Mouse (Mus musculus): ENCODE measurements around the gene Mepe.

Gene Mepe

GRCm38 (mm10) chr5:104325029-104325428 lies at the start of gene Mepe:
TSS of gene Mepe (plus strand) at chr5:104325329.
- DNase-seq (ENCODE audit: low spot score): no peak

GRCm38 (mm10) chr5:104294201-104294600 lies 30.9 kb upstream of the Mepe start:
- DNase-seq (ENCODE audit: low spot score): no peak

GRCm38 (mm10) chr5:104298994-104299393 lies 26.1 kb upstream of the Mepe start, which contains the start of gene Ibsp:
TSS of gene Ibsp (plus strand) at chr5:104299171.
- no peak for DNase-seq (ENCODE audit: low spot score)

GRCm38 (mm10) chr5:104314073-104314472 lies 11.1 kb upstream of the Mepe start:
- DNase-seq (ENCODE audit: low spot score): no peak

GRCm38 (mm10) chr5:104326884-104327283 lies 1.8 kb downstream of the Mepe start:
- DNase-seq (ENCODE audit: low spot score): no peak

- DNase-seq (ENCODE audit: low spot score): no peak
Measured at GRCm38 (mm10) chr5:104327389-104327788, 2.3 kb downstream of the Mepe start.

- DNase-seq (ENCODE audit: low spot score): no peak
Measured at GRCm38 (mm10) chr5:104327876-104328275, 2.7 kb downstream of the Mepe start.

- no peak for DNase-seq (ENCODE audit: low spot score)
Measured at GRCm38 (mm10) chr5:104328317-104328850, 3.3 kb downstream of the Mepe start.

GRCm38 (mm10) chr5:104329381-104329780 lies 4.3 kb downstream of the Mepe start:
- DNase-seq (ENCODE audit: low spot score): no peak

GRCm38 (mm10) chr5:104330088-104330487 lies 5.0 kb downstream of the Mepe start:
- no peak for DNase-seq (ENCODE audit: low spot score)

- no peak for DNase-seq (ENCODE audit: low spot score)
Measured at GRCm38 (mm10) chr5:104332296-104332695, 7.2 kb downstream of the Mepe start.

- peak; percentile 19 for DNase-seq (ENCODE audit: low spot score)
Measured at GRCm38 (mm10) chr5:104333231-104333640, 8.1 kb downstream of the Mepe start.

- DNase-seq (ENCODE audit: low spot score): no peak
Measured at GRCm38 (mm10) chr5:104333643-104334042, 8.5 kb downstream of the Mepe start.

GRCm38 (mm10) chr5:104334516-104334915 lies 9.4 kb downstream of the Mepe start:
- DNase-seq (ENCODE audit: low spot score): no peak

- no peak for DNase-seq (ENCODE audit: low spot score)
Measured at GRCm38 (mm10) chr5:104335962-104336361, 10.8 kb downstream of the Mepe start.

GRCm38 (mm10) chr5:104337491-104337890 lies 12.4 kb downstream of the Mepe start:
- no peak for DNase-seq (ENCODE audit: low spot score)

GRCm38 (mm10) chr5:104339009-104339408 lies 13.9 kb downstream of the Mepe start:
- DNase-seq (ENCODE audit: low spot score): no peak

GRCm38 (mm10) chr5:104339706-104340512 lies 14.8 kb downstream of the Mepe start:
- DNase-seq (ENCODE audit: low spot score): no peak

GRCm38 (mm10) chr5:104340513-104340829 lies 15.3 kb downstream of the Mepe start:
- no peak for DNase-seq (ENCODE audit: low spot score)

- no peak for DNase-seq (ENCODE audit: low spot score)
Measured at GRCm38 (mm10) chr5:104342881-104343280, 17.8 kb downstream of the Mepe start.

- no peak for DNase-seq (ENCODE audit: low spot score)
Measured at GRCm38 (mm10) chr5:104344526-104345240, 19.6 kb downstream of the Mepe start.

- no peak for DNase-seq (ENCODE audit: low spot score)
Measured at GRCm38 (mm10) chr5:104345241-104345630, 20.1 kb downstream of the Mepe start.

GRCm38 (mm10) chr5:104351041-104351440 lies 25.9 kb downstream of the Mepe start:
- DNase-seq (ENCODE audit: low spot score): no peak
